Mouse (Mus musculus) c-Kit-positive CD71-positive TER-119-positive erythroid progenitor cells, embryonic 14.5 days (primary cell): ENCODE data around the gene Slc8b1.

ENCODE experiments used
- DNase-seq: peaks from one replicate; pipeline ENCODE4 v3.0.0-alpha.2; 2013; ENCODE audit warnings: low spot score

Gene Slc8b1

GRCm38 (mm10) chr5:120526311-120526710 is 15.3 kb downstream of the Slc8b1 start:
- no peak for DNase-seq

GRCm38 (mm10) chr5:120527296-120527964 is 16.5 kb downstream of the Slc8b1 start:
- DNase-seq = no peak

GRCm38 (mm10) chr5:120531631-120532030 is 20.7 kb downstream of the Slc8b1 start:
- no peak for DNase-seq

GRCm38 (mm10) chr5:120534071-120534685 is 23.2 kb downstream of the Slc8b1 start:
- no peak for DNase-seq

GRCm38 (mm10) chr5:120534686-120535075 is 23.7 kb downstream of the Slc8b1 start:
- no peak for DNase-seq

- no peak for DNase-seq
Measured at GRCm38 (mm10) chr5:120536046-120536445, 25.1 kb downstream of the Slc8b1 start.

GRCm38 (mm10) chr5:120536632-120537031 is 25.7 kb downstream of the Slc8b1 start:
- DNase-seq = no peak

GRCm38 (mm10) chr5:120548236-120548850 is 37.4 kb downstream of the Slc8b1 start:
- DNase-seq = no peak

GRCm38 (mm10) chr5:120550137-120550536 is 39.2 kb downstream of the Slc8b1 start:
- no peak for DNase-seq

GRCm38 (mm10) chr5:120550673-120551072 is 39.7 kb downstream of the Slc8b1 start:
- no peak for DNase-seq

- no peak for DNase-seq
Measured at GRCm38 (mm10) chr5:120555871-120556270, 44.9 kb downstream of the Slc8b1 start.

GRCm38 (mm10) chr5:120558041-120558440 is 47.1 kb downstream of the Slc8b1 start:
- no peak for DNase-seq

- no peak for DNase-seq
Measured at GRCm38 (mm10) chr5:120558762-120559161, 47.8 kb downstream of the Slc8b1 start.

GRCm38 (mm10) chr5:120560129-120560615 is 49.2 kb downstream of the Slc8b1 start:
- no peak for DNase-seq

GRCm38 (mm10) chr5:120560616-120561311 is 49.8 kb downstream of the Slc8b1 start:
- no peak for DNase-seq

- no peak for DNase-seq
Measured at GRCm38 (mm10) chr5:120562956-120563913, 52.3 kb downstream of the Slc8b1 start.

GRCm38 (mm10) chr5:120563914-120564311 is 52.9 kb downstream of the Slc8b1 start:
- DNase-seq = no peak

GRCm38 (mm10) chr5:120565171-120565905 is 54.4 kb downstream of the Slc8b1 start:
- DNase-seq = no peak

- no peak for DNase-seq
Measured at GRCm38 (mm10) chr5:120566101-120566500, 55.1 kb downstream of the Slc8b1 start.

GRCm38 (mm10) chr5:120566681-120567252 is 55.8 kb downstream of the Slc8b1 start:
- no peak for DNase-seq
